9 mouse cellular contexts compared by ENCODE assay signal in the genomic region with DNA sequence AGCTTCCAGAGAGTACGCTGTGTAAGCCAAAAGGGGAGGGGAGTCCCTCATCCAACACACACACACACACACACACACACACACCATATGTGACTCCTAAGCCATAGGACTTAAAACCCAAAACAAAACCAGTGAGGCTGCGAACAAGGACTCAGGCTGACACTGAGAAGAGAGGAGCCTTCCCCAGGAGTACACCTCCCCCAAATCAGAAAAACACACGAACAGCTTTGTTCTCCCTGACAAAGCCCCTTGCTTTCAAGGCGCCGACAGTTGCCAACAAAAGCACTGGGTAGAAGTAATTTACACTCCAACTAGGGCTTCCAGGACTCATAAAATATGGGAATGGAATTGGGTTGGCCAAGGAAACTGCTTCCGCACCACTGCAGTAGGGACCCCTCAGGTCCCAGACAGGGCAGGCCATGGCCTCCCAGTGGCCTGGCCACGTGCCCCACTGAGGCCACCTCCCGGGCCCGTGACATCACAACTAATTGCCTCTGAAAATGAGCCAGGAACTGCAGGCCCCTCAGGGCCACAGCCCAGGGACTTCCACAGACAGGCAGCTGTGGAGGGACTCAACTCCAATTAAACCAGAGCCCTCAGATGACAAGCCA. TPM values are rescaled to one million over a fixed set of nuclear protein-coding genes. Genes with fewer than 3 reads are reported as not detected.
DNase-seq lines count a peak whose midpoint lies in the region; ATAC-seq and TF ChIP-seq lines count a peak whose summit lies in the region.
"Had no signal": no experiment of that assay in that cellular context is flagged by ENCODE, and none has a peak within 500 bp of the region (broad histone marks: within the 10 kb centered on the region; RNA-seq: fewer than 3 reads in every experiment).

No protein-coding gene starts in this region.

- no peaks in the 10 kb centered on the region for H3K9me3 ChIP-seq in lung, embryonic 16.5 days (ENCODE audit: control insufficient read depth, low read length)
- H3K9me3 ChIP-seq in forebrain, embryonic 14.5 days (replicated peaks; ENCODE audit: control insufficient read depth, low read length), result no peaks in the 10 kb centered on the region
- H3K9me3 ChIP-seq in hindbrain, embryonic 16.5 days (ENCODE audit: control insufficient read depth, low read length), result no peaks in the 10 kb centered on the region
- no peaks in the 10 kb centered on the region for H3K9me3 ChIP-seq in limb, embryonic 14.5 days (ENCODE audit: control insufficient read depth, low read length)

- peak; percentile 41 for ATAC-seq in lung, embryonic 16.5 days (ENCODE audit: low read depth)
- ATAC-seq in forebrain, embryonic 14.5 days, result peak; percentile 66
- ATAC-seq in hindbrain, embryonic 16.5 days, result peak; percentile 48
- ATAC-seq in limb, embryonic 14.5 days (ENCODE audit: low FRiP score, low read depth), result peak; percentile 58

- peak overlapping the region; percentile 36 for H3K27ac ChIP-seq in lung, embryonic 16.5 days (ENCODE audit: low read length)
- H3K27ac ChIP-seq in forebrain, embryonic 14.5 days (ENCODE audit: low read depth, low read length), result peak overlapping the region; percentile 92
- peak overlapping the region; percentile 67 for H3K27ac ChIP-seq in hindbrain, embryonic 16.5 days (ENCODE audit: low read depth, low read length)
- H3K27ac ChIP-seq in limb, embryonic 14.5 days (replicated peaks; ENCODE audit: low read depth, low read length), result peak overlapping the region; percentile 34

- no peak for DNase-seq in lung, postnatal 14 days
- DNase-seq in forebrain, embryonic 14.5 days (ENCODE audit: low spot score), result peak; percentile 93
- DNase-seq in limb, embryonic 14.5 days (ENCODE audit: low spot score), result peak; percentile 87
- DNase-seq in spleen, postnatal 36 days (ENCODE audit: low spot score in 2 of 2), result no peak
- DNase-seq in spleen, adult 12 weeks (ENCODE audit: low spot score), result no peak
- DNase-seq in cerebellum, adult 9-10 months, result no peak

- H3K9ac ChIP-seq in lung, embryonic 16.5 days (ENCODE audit: low read length), result no peak overlapping the region
- peak overlapping the region; percentile 32 for H3K9ac ChIP-seq in forebrain, embryonic 14.5 days (ENCODE audit: low read length)
- peak overlapping the region; percentile 31; the same call in 1 of the 2 replicates for H3K9ac ChIP-seq in hindbrain, embryonic 16.5 days (ENCODE audit: low read depth, low read length)
- H3K9ac ChIP-seq in limb, embryonic 14.5 days (ENCODE audit: low read depth, low read length, severe bottlenecking), result no peak overlapping the region

- peaks cover 14% of the 10 kb centered on the region; the same call in 1 of the 2 replicates for H3K27me3 ChIP-seq in lung, embryonic 16.5 days (ENCODE audit: control insufficient read depth, insufficient read depth, low read depth, low read length)
- peaks cover 5% of the 10 kb centered on the region; the same call in 1 of the 2 replicates for H3K27me3 ChIP-seq in forebrain, embryonic 14.5 days (replicated peaks; ENCODE audit: control insufficient read depth, insufficient read depth, low read length)
- H3K27me3 ChIP-seq in hindbrain, embryonic 16.5 days (replicated peaks; ENCODE audit: control insufficient read depth, insufficient read depth, low read length), result no peaks in the 10 kb centered on the region
- no peaks in the 10 kb centered on the region for H3K27me3 ChIP-seq in limb, embryonic 14.5 days (ENCODE audit: control insufficient read depth, insufficient read depth, low read length)

- H3K4me2 ChIP-seq in lung, embryonic 16.5 days (ENCODE audit: low read depth, low read length), result no peak overlapping the region
- H3K4me2 ChIP-seq in forebrain, embryonic 14.5 days (ENCODE audit: low read length), result peak overlapping the region; percentile 49
- peak overlapping the region; percentile 43 for H3K4me2 ChIP-seq in hindbrain, embryonic 16.5 days (ENCODE audit: low read length)
- peak overlapping the region; percentile 42 for H3K4me2 ChIP-seq in limb, embryonic 14.5 days (replicated peaks; ENCODE audit: low read depth, low read length, severe bottlenecking)

- H3K36me3 ChIP-seq in lung, embryonic 16.5 days (ENCODE audit: control insufficient read depth, insufficient read depth, low read length), result no peaks in the 10 kb centered on the region
- no peaks in the 10 kb centered on the region for H3K36me3 ChIP-seq in forebrain, embryonic 14.5 days (ENCODE audit: control insufficient read depth, insufficient read depth, low read length)
- H3K36me3 ChIP-seq in hindbrain, embryonic 16.5 days (ENCODE audit: control insufficient read depth, insufficient read depth, low read length), result no peaks in the 10 kb centered on the region
- H3K36me3 ChIP-seq in limb, embryonic 14.5 days (ENCODE audit: control insufficient read depth, insufficient read depth, low read length), result no peaks in the 10 kb centered on the region

- peaks cover 33% of the 10 kb centered on the region for H3K4me1 ChIP-seq in lung, embryonic 16.5 days (replicated peaks; ENCODE audit: control insufficient read depth, insufficient read depth, low read length)
- H3K4me1 ChIP-seq in forebrain, embryonic 14.5 days (ENCODE audit: control insufficient read depth, insufficient read depth, low read length), result peaks cover 55% of the 10 kb centered on the region
- H3K4me1 ChIP-seq in hindbrain, embryonic 16.5 days (ENCODE audit: control insufficient read depth, insufficient read depth, low read depth, low read length), result peaks cover 45% of the 10 kb centered on the region
- peaks cover 54% of the 10 kb centered on the region for H3K4me1 ChIP-seq in limb, embryonic 14.5 days (ENCODE audit: control insufficient read depth, insufficient read depth, low read length)

- TF ChIP-seq POLR2A in limb, embryonic 14.5 days (IDR thresholded peaks at IDR 0.05; ENCODE audit: borderline replicate concordance, extremely low read depth, insufficient read depth, insufficient read length), result no peak

- no peak overlapping the region for H3K4me3 ChIP-seq in lung, embryonic 16.5 days (ENCODE audit: low read length)
- H3K4me3 ChIP-seq in forebrain, embryonic 14.5 days (ENCODE audit: low read depth, low read length), result no peak overlapping the region
- H3K4me3 ChIP-seq in hindbrain, embryonic 16.5 days (ENCODE audit: low read length), result no peak overlapping the region
- H3K4me3 ChIP-seq in limb, embryonic 14.5 days (replicated peaks; ENCODE audit: low read length), result peak overlapping the region; percentile 9; the same call in 1 of the 2 replicates
- H3K4me3 ChIP-seq: myocyte had no signal

- WGBS in lung, embryonic 16.5 days, result 26% methylated on average over 9 of the region's 9 CpGs
- 6% methylated on average over 9 of the region's 9 CpGs for WGBS in forebrain, embryonic 14.5 days
- 4% methylated on average over 9 of the region's 9 CpGs for WGBS in hindbrain, embryonic 16.5 days
- 2% methylated on average over 9 of the region's 9 CpGs for WGBS in limb, embryonic 14.5 days

RNA-seq across cellular contexts. Expression of a gene that starts 4.2 kb away (rescaled TPM):
- polyA plus RNA-seq in lung, embryonic 16.5 days (2015; fragmentation: Nextera tagmentation; extraction: Ambion mirVana), result 7.2 and 7.3 TPM in 2 replicates
- polyA plus RNA-seq in forebrain, embryonic 14.5 days (2014; fragmentation: Nextera tagmentation; extraction: Ambion mirVana), result 17.1 and 17.4 TPM in 2 replicates
- polyA plus RNA-seq in hindbrain, embryonic 16.5 days (2015; fragmentation: Nextera tagmentation; extraction: Ambion mirVana), result 9.3 TPM in 2 replicates
- 28.9 and 29.2 TPM in 2 replicates for polyA plus RNA-seq in limb, embryonic 14.5 days (2012; rRNA removed)
- polyA plus RNA-seq in limb, embryonic 14.5 days (2014; fragmentation: Nextera tagmentation; extraction: Ambion mirVana), result 14.6 and 16.3 TPM in 2 replicates

RNA-seq across cellular contexts. Expression of a gene that starts 49.6 kb away (rescaled TPM):
- polyA plus RNA-seq in lung, embryonic 16.5 days (2015; fragmentation: Nextera tagmentation; extraction: Ambion mirVana), result 4.3 and 4.7 TPM in 2 replicates
- polyA plus RNA-seq in forebrain, embryonic 14.5 days (2014; fragmentation: Nextera tagmentation; extraction: Ambion mirVana), result 1.2 and 2.0 TPM in 2 replicates
- 2.2 and 2.5 TPM in 2 replicates for polyA plus RNA-seq in hindbrain, embryonic 16.5 days (2015; fragmentation: Nextera tagmentation; extraction: Ambion mirVana)
- polyA plus RNA-seq in limb, embryonic 14.5 days (2012; rRNA removed), result 4.0 and 4.5 TPM in 2 replicates
- polyA plus RNA-seq in limb, embryonic 14.5 days (2014; fragmentation: Nextera tagmentation; extraction: Ambion mirVana), result 3.5 and 4.3 TPM in 2 replicates
- polyA plus RNA-seq: myocyte had no signal

Comparison
In these comparisons a context has a peak if more than half of its experiments do, and no peak if none do; other contexts are left out.
1. H3K27ac ChIP-seq: peak in every context shown above with its lines; median percentile 92 in forebrain, embryonic 14.5 days; 67 in hindbrain, embryonic 16.5 days; 36 in lung, embryonic 16.5 days; 34 in limb, embryonic 14.5 days.
2. H3K9ac ChIP-seq: peak in forebrain, embryonic 14.5 days (single experiment) and hindbrain, embryonic 16.5 days (single experiment); none in lung, embryonic 16.5 days (single experiment) and limb, embryonic 14.5 days (single experiment).
3. DNase-seq: peak in forebrain, embryonic 14.5 days (single experiment) and limb, embryonic 14.5 days (single experiment); none in lung, postnatal 14 days (single experiment), spleen, postnatal 36 days (0 of 2), spleen, adult 12 weeks (single experiment) and cerebellum, adult 9-10 months (single experiment).
4. Peak in every context shown above with its lines, with median percentiles within 50 percentile points of each other: ATAC-seq.